ENCODE assay signal across 8 mouse cellular contexts in genomic region chr3:52758561-52758960, GRCm38 (mm10).
DNase-seq lines count a peak whose midpoint lies in the region; ATAC-seq lines count a peak whose summit lies in the region.

No protein-coding gene starts in this region.

- H3K4me2 ChIP-seq in kidney, embryonic 15.5 days = no peak overlapping the region
- H3K4me2 ChIP-seq in forebrain, embryonic 11.5 days (ENCODE audit: low read depth, low read length, severe bottlenecking) = no peak overlapping the region

- DNase-seq in kidney, adult 18-20 months = peak; percentile 69
- peak; percentile 68 to 75 for DNase-seq in B cell, adult 2 months
- DNase-seq in adipocyte (ENCODE audit: low spot score) = peak; percentile 63
- peak; percentile 33 for DNase-seq in embryo, embryonic 9.5 days (ENCODE audit: extremely low spot score)
- peak; percentile 66 for DNase-seq in kidney, postnatal 10 days
- DNase-seq in retina, postnatal 1 day = peak; percentile 48
- no peak for DNase-seq in forebrain, embryonic 11.5 days (ENCODE audit: low spot score)

- no peaks in the 10 kb centered on the region for H3K27me3 ChIP-seq in kidney, embryonic 15.5 days
- H3K27me3 ChIP-seq in forebrain, embryonic 11.5 days (ENCODE audit: control insufficient read depth, insufficient read depth, low read length) = no peaks in the 10 kb centered on the region

- H3K4me3 ChIP-seq in kidney, embryonic 15.5 days (replicated peaks) = no peak overlapping the region
- no peak overlapping the region for H3K4me3 ChIP-seq in forebrain, embryonic 11.5 days (ENCODE audit: low read depth, low read length)

- WGBS in kidney, embryonic 15.5 days = 30% methylated on average over 2 of the region's 2 CpGs
- WGBS in forebrain, embryonic 11.5 days = 29% methylated on average over 2 of the region's 2 CpGs

- H3K9me3 ChIP-seq in kidney, embryonic 15.5 days (replicated peaks) = no peaks in the 10 kb centered on the region
- no peaks in the 10 kb centered on the region for H3K9me3 ChIP-seq in forebrain, embryonic 11.5 days (ENCODE audit: control insufficient read depth, low read length)

- no peaks in the 10 kb centered on the region for H3K36me3 ChIP-seq in kidney, embryonic 15.5 days
- no peaks in the 10 kb centered on the region for H3K36me3 ChIP-seq in forebrain, embryonic 11.5 days (ENCODE audit: control insufficient read depth, insufficient read depth, low read length)

- H3K9ac ChIP-seq in kidney, embryonic 15.5 days = no peak overlapping the region
- no peak overlapping the region for H3K9ac ChIP-seq in forebrain, embryonic 11.5 days (ENCODE audit: low read length)

- H3K4me1 ChIP-seq in kidney, embryonic 15.5 days = peaks cover 34% of the 10 kb centered on the region
- H3K4me1 ChIP-seq in forebrain, embryonic 11.5 days (replicated peaks; ENCODE audit: control insufficient read depth, insufficient read depth, low read length) = no peaks in the 10 kb centered on the region

- ATAC-seq in kidney, embryonic 15.5 days (replicated peaks; ENCODE audit: low FRiP score) = no peak
- ATAC-seq in forebrain, embryonic 11.5 days (replicated peaks; ENCODE audit: low FRiP score) = no peak

- no peak overlapping the region for H3K27ac ChIP-seq in kidney, embryonic 15.5 days
- no peak overlapping the region for H3K27ac ChIP-seq in forebrain, embryonic 11.5 days (ENCODE audit: low read depth, low read length)
